Mouse (Mus musculus): ENCODE data around the gene Caln1. TPM values are rescaled to one million over a fixed set of nuclear protein-coding genes. Genes with fewer than 3 reads are reported as not detected.

Caln1 gene
- polyA plus RNA-seq, 1 experiment = 0.01 TPM

- WGBS = 47% methylated on average over 3 of the region's 3 CpGs
- no peak for DNase-seq (ENCODE audit: low read depth, low spot score)
Observed at GRCm38 (mm10) chr5:130672588-130672987, 303.3 kb downstream of the Caln1 start.

GRCm38 (mm10) chr5:130673092-130673491, 303.8 kb downstream of the Caln1 start:
- DNase-seq (ENCODE audit: low read depth, low spot score) = no peak
- 78% methylated on average over 3 of the region's 3 CpGs for WGBS

- WGBS = 73% methylated on average over 2 of the region's 2 CpGs
- DNase-seq (ENCODE audit: low read depth, low spot score) = no peak
Observed at GRCm38 (mm10) chr5:130677895-130678294, 308.6 kb downstream of the Caln1 start.

- whole genome bisulfite sequencing = 60% methylated on average over 5 of the region's 5 CpGs
- no peak for DNase-seq (ENCODE audit: low read depth, low spot score)
Observed at GRCm38 (mm10) chr5:130685911-130686658, 316.8 kb downstream of the Caln1 start.

GRCm38 (mm10) chr5:130688385-130689138, 319.3 kb downstream of the Caln1 start:
- DNase-seq (ENCODE audit: low read depth, low spot score) = no peak
- 54% methylated on average over 16 of the region's 16 CpGs for WGBS

GRCm38 (mm10) chr5:130691349-130691748, 322.1 kb downstream of the Caln1 start:
- WGBS = 69% methylated on average over 3 of the region's 3 CpGs
- DNase-seq (ENCODE audit: low read depth, low spot score) = no peak

GRCm38 (mm10) chr5:130699476-130699875, 330.2 kb downstream of the Caln1 start:
- WGBS = 85% methylated on average over 4 of the region's 4 CpGs
- no peak for DNase-seq (ENCODE audit: low read depth, low spot score)

GRCm38 (mm10) chr5:130701777-130702176, 332.5 kb downstream of the Caln1 start:
- 80% methylated on average over 6 of the region's 6 CpGs for WGBS
- no peak for DNase-seq (ENCODE audit: low read depth, low spot score)

GRCm38 (mm10) chr5:130702361-130702760, 333.1 kb downstream of the Caln1 start:
- 61% methylated on average over 4 of the region's 4 CpGs for WGBS
- DNase-seq (ENCODE audit: low read depth, low spot score) = no peak

- WGBS = 88% methylated on average over 4 of the region's 4 CpGs
Observed at GRCm38 (mm10) chr5:130704866-130705265, 335.6 kb downstream of the Caln1 start.

GRCm38 (mm10) chr5:130706202-130706855, 337.1 kb downstream of the Caln1 start:
- WGBS = 51% methylated on average over 6 of the region's 6 CpGs
- no peak for DNase-seq (ENCODE audit: low read depth, low spot score)

More at GRCm38 (mm10) chr5:130704866-130705265, 335.6 kb downstream of the Caln1 start:
- DNase-seq (ENCODE audit: low read depth, low spot score) = no peak

GRCm38 (mm10) chr5:130707755-130708154, 338.5 kb downstream of the Caln1 start:
- DNase-seq (ENCODE audit: low read depth, low spot score) = no peak
- WGBS = 56% methylated on average over 3 of the region's 3 CpGs

GRCm38 (mm10) chr5:130708616-130709015, 339.4 kb downstream of the Caln1 start:
- no peak for DNase-seq (ENCODE audit: low read depth, low spot score)
- WGBS = 72% methylated on average over 4 of the region's 4 CpGs

GRCm38 (mm10) chr5:130711643-130712042, 342.4 kb downstream of the Caln1 start:
- 78% methylated on average over 2 of the region's 2 CpGs for WGBS
- no peak for DNase-seq (ENCODE audit: low read depth, low spot score)

GRCm38 (mm10) chr5:130712281-130712680, 343.0 kb downstream of the Caln1 start:
- no peak for DNase-seq (ENCODE audit: low read depth, low spot score)
- 83% methylated on average over 1 of the region's 1 CpGs for WGBS

- WGBS = 79% methylated on average over 4 of the region's 4 CpGs
- DNase-seq (ENCODE audit: low read depth, low spot score) = no peak
Observed at GRCm38 (mm10) chr5:130715181-130715580, 345.9 kb downstream of the Caln1 start.

GRCm38 (mm10) chr5:130718385-130718784, 349.1 kb downstream of the Caln1 start:
- DNase-seq (ENCODE audit: low read depth, low spot score) = no peak

GRCm38 (mm10) chr5:130742171-130742570, 372.9 kb downstream of the Caln1 start:
- 85% methylated on average over 13 of the region's 13 CpGs for WGBS

More at GRCm38 (mm10) chr5:130718385-130718784, 349.1 kb downstream of the Caln1 start:
- WGBS = 54% methylated on average over 9 of the region's 9 CpGs

GRCm38 (mm10) chr5:130757517-130757916, 388.3 kb downstream of the Caln1 start:
- DNase-seq (ENCODE audit: low read depth, low spot score) = no peak
- WGBS = 87% methylated on average over 3 of the region's 3 CpGs

More at GRCm38 (mm10) chr5:130742171-130742570, 372.9 kb downstream of the Caln1 start:
- no peak for DNase-seq (ENCODE audit: low read depth, low spot score)

- DNase-seq (ENCODE audit: low read depth, low spot score) = no peak
- 90% methylated on average over 6 of the region's 6 CpGs for WGBS
Observed at GRCm38 (mm10) chr5:130765784-130766183, 396.5 kb downstream of the Caln1 start.

All from large intestine, adult 2 months (tissue).